Mouse (Mus musculus) midbrain, embryonic 12.5 days (tissue): Measurements from ENCODE around the gene Tk1. TPM values are rescaled to one million over a fixed set of nuclear protein-coding genes. Genes with fewer than 3 reads are reported as not detected.
"Not testable (repeated sequence)": the region's sequence is repeated elsewhere in the genome, so short reads cannot be mapped to it uniquely, and the experiment has no call there.

Experiments used
- ATAC-seq: fragments of 200-750 bp; cut with Nextera tagmentation; 2 replicates; pipeline ENCODE4 v1.8.0; 2017; ENCODE audit warnings: low read depth, moderate TSS enrichment, moderate library complexity; ENCODE audit not compliant: low FRiP score
- H3K27ac ChIP-seq: fragments of 300-500 bp; sonication (generic); replicated peaks from 2 replicates; pipeline ENCODE4 v1.5.1; 2016; ENCODE audit warnings: mild to moderate bottlenecking
- H3K27me3 ChIP-seq: fragments of 300-500 bp; sonication (generic); 2 replicates; pipeline ENCODE4 v1.6.1; 2016; ENCODE audit warnings: mild to moderate bottlenecking
- H3K36me3 ChIP-seq: fragments of 300-500 bp; sonication (generic); 2 replicates; pipeline ENCODE4 v1.6.1; 2016
- H3K4me1 ChIP-seq: fragments of 300-500 bp; sonication (generic); 2 replicates; pipeline ENCODE4 v1.6.1; 2016
- H3K4me2 ChIP-seq: fragments of 300-500 bp; sonication (generic); replicated peaks from 2 replicates; pipeline ENCODE4 v1.6.1; 2016; ENCODE audit warnings: mild to moderate bottlenecking, moderate library complexity
- H3K4me3 ChIP-seq: fragments of 300-500 bp; sonication (generic); 2 replicates; pipeline ENCODE4 v1.5.1; 2016; ENCODE audit warnings: mild to moderate bottlenecking
- H3K9ac ChIP-seq: fragments of 300-500 bp; sonication (generic); replicated peaks from 2 replicates; pipeline ENCODE4 v1.6.1; 2016; ENCODE audit warnings: mild to moderate bottlenecking, moderate library complexity
- H3K9me3 ChIP-seq: fragments of 300-500 bp; sonication (generic); 2 replicates; pipeline ENCODE4 v1.6.1; 2016; ENCODE audit warnings: mild to moderate bottlenecking
- WGBS: fragments of 180-500 bp; shearing (Covaris S2); methylation state at CpG from one replicate; pipeline ENCODE4 v1.1.7; 2016; 5-methylcytosine and 5-hydroxymethylcytosine counted together
- polyA plus RNA-seq: library from polyadenylated mRNA; unstranded; fragments of >200 nt; fragmentation: Nextera tagmentation; extraction: Ambion mirVana; gene quantifications from 2 replicates; pipeline ENCODE4 v1.2.1, GENCODE M21; 2016

Tk1 gene
- polyA plus RNA-seq, 1 experiment from 2014 or later, result 69.5 TPM

DNA sequence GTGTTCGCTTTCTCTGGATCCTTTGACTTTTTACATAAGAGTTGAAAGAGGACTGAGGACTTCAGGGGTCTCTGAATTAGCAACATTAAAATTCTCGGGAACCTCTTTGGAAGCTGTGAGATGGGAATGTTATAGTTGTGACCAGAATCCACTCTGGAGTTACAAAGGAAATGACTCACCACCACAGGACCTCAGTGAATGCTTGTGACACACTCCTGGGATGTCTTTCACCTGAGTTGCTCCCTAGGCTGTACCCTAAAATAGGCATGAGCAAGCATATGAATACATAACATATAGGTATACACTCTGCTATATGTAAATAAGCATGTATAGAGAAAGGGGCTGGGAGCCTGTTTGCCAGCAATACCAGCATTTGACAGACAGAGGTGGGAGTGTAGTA is 17.5 kb upstream of the Tk1 start:
- H3K9me3 ChIP-seq, result no peaks in the 10 kb centered on the region
- ATAC-seq, result no peak
- H3K27me3 ChIP-seq, result no peaks in the 10 kb centered on the region
- no peak overlapping the region for H3K27ac ChIP-seq
- WGBS, result 91% methylated on average over 2 of the region's 2 CpGs
- H3K4me1 ChIP-seq, result peaks cover 8% of the 10 kb centered on the region
- H3K4me2 ChIP-seq, result no peak overlapping the region
- H3K4me3 ChIP-seq, result no peak overlapping the region
- no peaks in the 10 kb centered on the region for H3K36me3 ChIP-seq
- no peak overlapping the region for H3K9ac ChIP-seq

DNA sequence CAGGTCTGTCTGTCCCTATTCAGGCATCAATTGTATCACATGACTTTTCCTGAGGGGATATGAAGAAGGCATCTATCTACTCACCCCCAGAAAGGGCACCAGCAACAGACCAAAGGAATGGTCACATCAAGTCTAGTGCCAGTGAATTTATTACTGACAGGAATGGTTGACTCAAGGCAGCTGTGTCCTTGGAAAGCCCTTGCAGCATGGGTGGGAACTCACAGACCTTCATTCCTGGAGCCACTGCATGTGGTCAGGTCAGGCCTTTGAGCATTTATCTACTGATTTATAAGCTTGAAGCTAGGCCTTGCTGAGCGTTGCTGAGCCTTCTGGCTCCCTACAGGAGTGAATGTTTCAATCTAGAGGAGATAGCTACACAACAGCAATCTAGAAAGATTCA is 15.0 kb upstream of the Tk1 start:
- WGBS, result 72% methylated on average over 1 of the region's 1 CpGs
- no peaks in the 10 kb centered on the region for H3K27me3 ChIP-seq
- ATAC-seq, result no peak

DNA sequence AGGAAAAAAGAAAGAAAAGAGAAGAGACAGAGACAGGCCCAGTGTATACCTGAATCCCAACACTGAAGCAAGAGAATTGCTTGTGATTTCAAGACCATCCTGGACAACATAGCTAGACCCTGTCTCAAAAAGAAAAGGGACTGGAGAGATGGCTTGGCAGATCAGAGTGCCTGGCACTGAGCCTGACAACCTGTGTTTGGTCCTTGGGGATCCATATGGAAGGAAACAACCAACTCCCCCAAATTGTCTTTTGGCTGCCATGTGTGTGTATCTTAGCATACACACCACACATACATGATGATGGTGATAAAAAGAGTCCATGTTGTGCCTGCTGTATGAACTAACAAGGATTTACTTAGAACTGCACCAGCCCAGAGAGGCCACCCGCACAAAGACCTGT is 13.1 kb upstream of the Tk1 start:
- no peaks in the 10 kb centered on the region; the same call in 1 of the 2 replicates for H3K4me1 ChIP-seq
- no peak overlapping the region for H3K9ac ChIP-seq
- no peaks in the 10 kb centered on the region for H3K36me3 ChIP-seq
- H3K27me3 ChIP-seq, result no peaks in the 10 kb centered on the region
- ATAC-seq, result no peak
- no peak overlapping the region for H3K4me3 ChIP-seq
- no peaks in the 10 kb centered on the region for H3K9me3 ChIP-seq
- WGBS, result 92% methylated on average over 1 of the region's 1 CpGs
- H3K4me2 ChIP-seq, result no peak overlapping the region
- H3K27ac ChIP-seq, result no peak overlapping the region; the same call in 1 of the 2 replicates

More for the DNA sequence above, 15.0 kb upstream of the Tk1 start:
- Histone ChIP-seq H3K4me2 (no peak overlapping the region), H3K9ac (no peak overlapping the region), H3K4me1 (no peaks in the 10 kb centered on the region; the same call in 1 of the 2 replicates), H3K36me3 (no peaks in the 10 kb centered on the region), H3K27ac (no peak overlapping the region), H3K4me3 (no peak overlapping the region), H3K9me3 (no peaks in the 10 kb centered on the region)

DNA sequence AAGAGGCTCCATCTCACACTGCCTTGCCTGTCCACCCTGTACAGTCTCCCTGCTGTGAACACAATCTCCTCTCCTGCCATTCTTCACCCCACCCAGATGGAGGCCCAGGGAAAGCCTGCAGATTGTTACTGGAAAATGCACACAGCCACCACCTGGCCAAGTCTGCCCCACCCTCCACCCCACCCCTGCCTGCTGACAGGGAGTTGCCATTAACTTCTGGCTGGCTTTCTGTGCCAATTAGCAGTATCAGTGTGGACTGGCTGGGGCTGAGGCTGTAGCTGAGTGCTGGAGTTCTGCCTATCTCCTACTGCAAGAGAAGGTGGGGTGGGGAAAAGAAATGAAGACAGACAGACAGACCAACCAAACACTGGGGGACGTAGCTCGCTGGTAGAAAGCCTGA is 12.7 kb upstream of the Tk1 start:
- ATAC-seq, result no peak
- Histone ChIP-seq H3K4me3 (no peak overlapping the region), H3K36me3 (no peaks in the 10 kb centered on the region), H3K27me3 (no peaks in the 10 kb centered on the region), H3K27ac (no peak overlapping the region; the same call in 1 of the 2 replicates), H3K4me2 (no peak overlapping the region), H3K4me1 (no peaks in the 10 kb centered on the region; the same call in 1 of the 2 replicates), H3K9ac (no peak overlapping the region), H3K9me3 (no peaks in the 10 kb centered on the region)
- 60% methylated on average over 2 of the region's 2 CpGs for WGBS

DNA sequence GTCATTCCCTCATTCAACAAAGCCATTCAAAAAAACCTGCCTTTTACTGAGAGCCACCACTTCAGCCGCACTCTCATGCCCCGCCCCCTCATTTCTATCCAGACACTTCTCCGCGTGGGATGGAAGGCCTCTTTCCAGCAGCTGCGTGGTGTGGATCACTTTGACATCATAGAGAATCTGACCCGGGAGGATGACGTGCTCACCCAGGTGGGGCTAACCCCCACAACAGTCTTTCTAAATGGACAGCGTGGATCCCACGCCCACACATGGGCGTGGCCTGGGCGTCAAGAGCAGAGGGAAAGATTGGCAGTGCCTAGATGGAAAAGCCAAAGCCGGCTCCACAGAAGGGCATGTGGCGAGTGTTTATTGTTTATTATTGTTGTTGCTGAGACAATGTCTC is 10.4 kb upstream of the Tk1 start:
- Histone ChIP-seq H3K4me2 (peak overlapping the region; percentile 32), H3K4me3 (0 out of 2 replicates have a peak overlapping the region, but pooled peaks have one; percentile 2)
- peak; percentile 38; the same call in 1 of the 2 replicates for ATAC-seq

DNA sequence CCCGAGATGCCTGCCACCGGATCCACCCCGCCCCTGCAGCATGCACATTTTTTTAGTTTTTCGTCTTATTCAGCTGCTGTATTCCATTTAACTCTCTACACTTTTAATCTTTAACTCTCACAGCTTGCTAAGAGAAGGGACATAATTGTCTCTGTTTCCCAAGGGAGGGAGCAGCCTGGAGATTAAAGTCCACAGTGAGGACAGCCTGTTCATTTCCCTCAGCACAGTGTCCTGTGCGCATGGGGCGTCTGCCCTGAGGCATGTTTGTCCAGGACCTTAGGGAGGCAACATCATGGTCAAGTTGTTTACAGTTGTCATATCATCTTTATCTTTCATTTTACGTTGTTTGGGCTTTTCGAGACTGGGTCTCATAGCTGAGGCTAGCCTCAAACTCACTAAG is 8.2 kb upstream of the Tk1 start:
- no peak for ATAC-seq
- 93% methylated on average over 8 of the region's 8 CpGs for WGBS
- H3K27me3 ChIP-seq, result no peaks in the 10 kb centered on the region
- no peaks in the 10 kb centered on the region for H3K36me3 ChIP-seq
- H3K9me3 ChIP-seq, result no peaks in the 10 kb centered on the region
- H3K4me3 ChIP-seq, result no peak overlapping the region
- H3K4me2 ChIP-seq, result no peak overlapping the region
- peaks cover 12% of the 10 kb centered on the region for H3K4me1 ChIP-seq
- no peak overlapping the region for H3K9ac ChIP-seq
- H3K27ac ChIP-seq, result no peak overlapping the region

More for the DNA sequence above, 10.4 kb upstream of the Tk1 start:
- 34% methylated on average over 13 of the region's 13 CpGs for WGBS
- H3K9ac ChIP-seq, result no peak overlapping the region
- H3K9me3 ChIP-seq, result no peaks in the 10 kb centered on the region
- no peaks in the 10 kb centered on the region for H3K27me3 ChIP-seq
- peaks cover 9% of the 10 kb centered on the region for H3K4me1 ChIP-seq
- no peak overlapping the region for H3K27ac ChIP-seq
- H3K36me3 ChIP-seq, result no peaks in the 10 kb centered on the region

DNA sequence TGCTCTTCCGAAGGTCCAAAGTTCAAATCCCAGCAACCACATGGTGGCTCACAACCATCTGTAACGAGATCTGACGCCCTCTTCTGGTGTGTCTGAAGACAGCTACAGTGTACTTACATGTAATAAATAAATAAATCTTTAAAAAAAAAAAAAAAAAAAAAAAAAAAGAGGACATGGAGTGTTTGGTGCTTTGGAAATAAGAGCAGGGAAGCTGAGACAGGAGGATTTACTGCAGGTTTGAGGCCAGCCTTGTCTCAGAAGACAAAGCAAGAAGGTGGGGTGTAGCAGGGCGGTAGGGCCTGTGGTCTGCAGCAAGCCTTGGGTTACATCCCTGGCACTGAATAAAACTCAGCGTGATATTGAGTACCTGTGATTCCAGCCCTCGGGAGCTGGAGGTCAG is 7.6 kb upstream of the Tk1 start:
- 69% methylated on average over 6 of the region's 6 CpGs for WGBS
- H3K27me3 ChIP-seq, H3K9me3 ChIP-seq, H3K9ac ChIP-seq, ATAC-seq, H3K27ac ChIP-seq, H3K4me2 ChIP-seq, H3K4me3 ChIP-seq, H3K36me3 ChIP-seq: not testable (repeated sequence)
- peaks cover 17% of the 10 kb centered on the region for H3K4me1 ChIP-seq

DNA sequence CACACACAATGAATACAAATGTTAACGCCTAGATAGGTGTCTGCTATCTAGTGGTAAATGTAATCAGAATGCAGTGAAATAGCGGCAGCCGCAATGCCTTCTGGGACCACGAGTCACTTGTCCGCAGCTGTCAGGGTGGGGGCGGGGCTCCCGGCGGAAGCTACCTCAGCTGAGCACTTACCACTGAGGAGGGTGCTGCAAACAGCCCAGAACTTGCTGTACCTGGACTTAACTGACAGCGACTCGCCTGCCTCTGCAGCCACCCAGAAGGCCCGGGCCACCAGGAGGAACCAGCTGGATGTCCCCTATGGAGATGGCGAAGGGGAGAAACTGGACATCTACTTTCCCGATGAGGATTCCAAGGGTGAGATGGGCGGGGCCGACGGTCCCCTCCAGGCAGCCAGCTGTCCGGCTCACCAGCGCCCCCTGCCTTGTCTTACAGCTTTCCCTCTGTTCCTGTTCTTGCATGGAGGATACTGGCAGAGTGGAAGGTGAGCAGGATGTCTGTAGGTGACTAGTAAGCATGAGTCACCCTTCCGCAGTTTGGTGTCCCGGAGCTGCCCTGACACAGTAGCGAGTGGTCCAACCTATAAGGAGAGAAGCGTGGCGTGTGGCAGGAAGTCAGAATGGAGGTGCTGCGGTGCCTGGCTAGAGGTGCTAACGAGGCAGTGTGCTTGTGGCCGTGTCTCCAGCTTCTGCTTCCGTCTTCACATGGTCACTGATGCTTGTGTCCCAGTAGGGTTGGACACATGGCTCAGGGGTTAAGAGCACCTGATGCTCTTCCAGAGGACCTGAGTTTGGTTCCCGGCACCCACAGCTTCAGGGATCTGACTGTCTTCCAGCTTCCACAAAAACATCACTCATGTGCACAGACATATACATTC is 6.4 kb upstream of the Tk1 start:
- ATAC-seq, result peak; percentile 83
- no peaks in the 10 kb centered on the region for H3K9me3 ChIP-seq
- no peaks in the 10 kb centered on the region for H3K27me3 ChIP-seq
- H3K4me3 ChIP-seq, result peak overlapping the region; percentile 39
- peak overlapping the region; percentile 57 for H3K4me2 ChIP-seq
- peak overlapping the region; percentile 25; the same call in 1 of the 2 replicates for H3K27ac ChIP-seq
- peaks cover 26% of the 10 kb centered on the region for H3K4me1 ChIP-seq
- 18% methylated on average over 28 of the region's 28 CpGs for WGBS
- H3K9ac ChIP-seq, result 0 out of 2 replicates have a peak overlapping the region, but pooled peaks have one; percentile 11
- no peaks in the 10 kb centered on the region for H3K36me3 ChIP-seq

DNA sequence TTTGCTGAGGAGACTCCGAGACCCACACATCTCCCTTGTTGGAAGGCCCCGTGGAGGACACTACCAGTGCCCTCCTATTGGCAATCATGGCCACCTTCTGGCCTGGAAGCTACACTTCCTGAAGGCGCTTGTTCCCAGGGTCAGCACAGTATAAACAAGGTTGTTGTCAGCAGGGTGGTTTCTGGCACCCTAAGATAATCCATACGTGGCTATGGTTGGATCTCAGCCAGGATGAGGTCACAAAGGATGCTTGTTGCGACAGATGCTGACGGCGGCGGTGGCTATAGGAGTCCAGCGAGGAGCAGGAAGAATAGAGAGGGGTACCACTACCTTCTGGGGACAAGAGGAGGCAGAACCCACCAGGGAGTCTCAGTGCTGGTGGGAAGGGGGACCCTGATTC is 4.5 kb upstream of the Tk1 start:
- no peaks in the 10 kb centered on the region for H3K27me3 ChIP-seq

DNA sequence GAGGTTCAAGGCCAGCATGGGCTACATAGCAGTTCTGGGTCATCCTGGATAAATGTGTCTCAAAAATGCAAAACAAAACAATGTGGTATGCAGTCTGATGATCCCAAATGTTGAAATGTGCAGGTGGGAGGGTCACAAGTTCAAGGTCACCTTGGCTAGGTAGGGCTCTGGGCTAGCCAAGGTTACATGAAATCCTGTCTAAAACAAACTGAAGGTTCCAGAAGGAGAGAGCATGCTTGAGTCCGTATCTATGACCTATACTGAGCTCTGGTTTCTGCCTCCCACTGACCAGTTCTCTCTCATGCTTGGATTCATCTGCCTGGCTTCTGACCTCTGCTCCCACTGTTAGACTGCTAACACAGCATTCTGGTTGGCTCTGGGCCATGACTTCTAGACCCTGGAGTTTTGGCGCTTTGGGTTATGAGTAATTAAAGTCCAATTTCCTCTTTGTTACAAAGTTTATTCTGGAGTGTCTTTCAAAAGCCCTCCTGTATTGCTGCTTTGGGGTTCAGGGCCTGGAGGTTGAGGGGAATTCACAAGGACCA is 3.9 kb upstream of the Tk1 start:
- no peak overlapping the region for H3K27ac ChIP-seq
- no peak overlapping the region for H3K9ac ChIP-seq
- H3K36me3 ChIP-seq, result no peaks in the 10 kb centered on the region
- H3K4me3 ChIP-seq, result no peak overlapping the region
- peaks cover 52% of the 10 kb centered on the region for H3K4me1 ChIP-seq
- no peak for ATAC-seq
- WGBS, result 83% methylated on average over 2 of the region's 2 CpGs
- no peaks in the 10 kb centered on the region for H3K27me3 ChIP-seq
- H3K4me2 ChIP-seq, result no peak overlapping the region
- H3K9me3 ChIP-seq, result no peaks in the 10 kb centered on the region

More for the DNA sequence above, 4.5 kb upstream of the Tk1 start:
- Histone ChIP-seq H3K4me3 (no peak overlapping the region), H3K4me2 (no peak overlapping the region), H3K36me3 (no peaks in the 10 kb centered on the region), H3K9me3 (no peaks in the 10 kb centered on the region), H3K4me1 (peaks cover 46% of the 10 kb centered on the region), H3K27ac (no peak overlapping the region), H3K9ac (no peak overlapping the region)
- no peak for ATAC-seq
- WGBS, result 84% methylated on average over 9 of the region's 9 CpGs

DNA sequence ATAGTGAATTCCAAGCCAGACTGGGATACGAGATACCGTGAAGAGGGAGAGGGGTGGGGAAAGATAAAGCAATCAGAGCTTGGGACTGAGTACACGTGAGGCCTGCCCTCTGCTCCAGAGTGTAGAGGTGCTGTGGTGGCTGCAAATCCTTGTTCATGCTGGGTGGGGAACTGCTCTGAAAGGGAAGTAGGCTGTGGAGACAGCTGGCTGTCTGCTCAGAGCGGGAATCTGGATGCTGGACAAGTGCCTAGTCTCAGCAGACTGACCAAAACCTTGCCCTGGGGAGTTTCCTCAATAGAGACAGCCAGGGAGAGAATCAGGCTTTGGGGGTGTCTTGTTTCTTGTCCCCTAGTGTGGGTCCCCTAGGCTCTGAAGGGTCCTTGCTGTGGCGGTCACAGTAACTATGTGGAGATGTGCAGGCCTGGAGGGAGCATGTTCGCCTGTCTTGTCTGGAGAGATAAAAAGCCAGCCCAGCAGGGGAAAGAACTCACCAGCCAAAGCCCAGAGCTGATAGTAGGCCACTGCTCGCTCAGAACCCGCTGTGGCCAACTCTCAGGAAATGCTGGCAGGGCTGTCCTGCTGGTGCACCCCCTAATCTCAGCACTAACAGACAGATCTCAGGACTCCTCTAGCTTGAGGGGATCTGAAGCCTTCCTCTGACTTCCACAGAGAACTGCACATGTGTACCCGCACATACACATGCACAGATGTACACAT is 3.2 kb upstream of the Tk1 start:
- H3K36me3 ChIP-seq, result no peaks in the 10 kb centered on the region
- ATAC-seq, result no peak
- peak overlapping the region; percentile 25; the same call in 1 of the 2 replicates for H3K27ac ChIP-seq
- no peaks in the 10 kb centered on the region for H3K27me3 ChIP-seq
- H3K9me3 ChIP-seq, result no peaks in the 10 kb centered on the region
- WGBS, result 63% methylated on average over 9 of the region's 9 CpGs
- no peak overlapping the region; the same call in 1 of the 2 replicates for H3K4me2 ChIP-seq
- H3K4me3 ChIP-seq, result no peak overlapping the region
- peaks cover 59% of the 10 kb centered on the region for H3K4me1 ChIP-seq
- H3K9ac ChIP-seq, result 0 out of 2 replicates have a peak overlapping the region, but pooled peaks have one; percentile 15
